Mouse (Mus musculus) heart, postnatal 0 days (tissue): ENCODE data around the gene Plekhj1.

Experiments used
- CTCF ChIP-seq: IDR thresholded peaks from 2 replicates; pipeline ENCODE4 v1.5.1; 2016; ENCODE audit warnings: antibody characterized with exemption, control low read depth, low read depth
- EP300 ChIP-seq: IDR thresholded peaks from 2 replicates; pipeline ENCODE4 v1.6.1; 2016; ENCODE audit warnings: antibody characterized with exemption, low read depth

- no peak for TF ChIP-seq CTCF
- TF ChIP-seq EP300 = no peak
These were observed 7.5 kb downstream of the Plekhj1 start for GRCm38 (mm10) chr10:80790761-80791404.
